Mouse (Mus musculus) heart, adult 10 weeks (tissue): Measurements from ENCODE around the gene Lsp1. TPM values are rescaled to one million over a fixed set of nuclear protein-coding genes. Genes with fewer than 3 reads are reported as not detected.

Experiments
- polyA plus RNA-seq: library from polyadenylated mRNA; stranded (reverse); fragments of 350-450 nt; fragmentation: Illumina TruSeq; extraction: RNeasy Lipid Tissue Mini Kit (QIAGEN cat#74804); gene quantifications from one replicate; pipeline ENCODE4 v1.2.3, GENCODE M21; 2014; ENCODE audit warnings: low read depth, low replicate concordance

The Lsp1 gene
- polyA plus RNA-seq = 88.0 TPM

GRCm38 (mm10) chr7:142460636-142461077 is at the start of gene Lsp1:
Gene Lsp1, plus strand, starts transcription at chr7:142460809.

GRCm38 (mm10) chr7:142434137-142434865 is 26.3 kb upstream of the Lsp1 start, which contains the start of gene Syt8:
Gene Syt8, plus strand, starts transcription at chr7:142434850.

GRCm38 (mm10) chr7:142441585-142441984 is 19.0 kb upstream of the Lsp1 start, which contains the start of gene Tnni2:
Gene Tnni2, plus strand, starts transcription at chr7:142441808.

GRCm38 (mm10) chr7:142498575-142498974 is 38.0 kb downstream of the Lsp1 start, which contains the start of gene Tnnt3:
Gene Tnnt3, plus strand, starts transcription at chr7:142498836.

GRCm38 (mm10) chr7:142532671-142533058 is 72.1 kb downstream of the Lsp1 start, which contains the start of gene Mrpl23:
Gene Mrpl23, plus strand, starts transcription at chr7:142532686.

Other genes with a start within 250 kb of the Lsp1 start
- gene Gm7579, start 248.9 kb upstream of the Lsp1 start, polyA plus RNA-seq = not detected
- not detected for gene Krtap5-5, start 230.8 kb upstream of the Lsp1 start, polyA plus RNA-seq
- gene Gm40460, start 219.7 kb upstream of the Lsp1 start, polyA plus RNA-seq = not detected
- gene Gm2431, start 202.5 kb upstream of the Lsp1 start, polyA plus RNA-seq = not detected
- not detected for gene Gm4559, start 186.4 kb upstream of the Lsp1 start, polyA plus RNA-seq
- gene Krtap5-1, start 163.7 kb upstream of the Lsp1 start, polyA plus RNA-seq = not detected
- not detected for gene Krtap5-4, start 157.3 kb upstream of the Lsp1 start, polyA plus RNA-seq
- gene Ifitm10, start 87.1 kb upstream of the Lsp1 start, polyA plus RNA-seq = 2.7 TPM
- gene Gm49369, start 78.1 kb upstream of the Lsp1 start, polyA plus RNA-seq = not detected
- gene Ctsd, start 72.8 kb upstream of the Lsp1 start, polyA plus RNA-seq = 1,183 TPM
- gene Syt8, start 26.0 kb upstream of the Lsp1 start, polyA plus RNA-seq = not detected
- gene Tnni2, start 19.0 kb upstream of the Lsp1 start, polyA plus RNA-seq = 8.8 TPM
- 0.97 TPM for gene Tnnt3, start 38.0 kb downstream of the Lsp1 start, polyA plus RNA-seq
- gene Mrpl23, start 71.9 kb downstream of the Lsp1 start, polyA plus RNA-seq = 94.6 TPM
- gene Igf2, start 206.0 kb downstream of the Lsp1 start, polyA plus RNA-seq = 53.6 TPM
- not detected for gene Gm49394, start 209.1 kb downstream of the Lsp1 start, polyA plus RNA-seq